Mouse (Mus musculus) embryonic fibroblast, embryonic 13.5 days (primary cell): Measurements from ENCODE around the gene Mprip.

Experiments used
- CTCF ChIP-seq: IDR thresholded peaks from 2 replicates; pipeline ENCODE4 v1.5.1; 2011; ENCODE audit warnings: mild to moderate bottlenecking, control low read depth, low read length, moderate library complexity, borderline replicate concordance; ENCODE audit not compliant: insufficient read depth
- POLR2A ChIP-seq: IDR thresholded peaks from 2 replicates; pipeline ENCODE4 v1.6.1; 2011; ENCODE audit warnings: low read depth, mild to moderate bottlenecking, control low read depth, low read length, moderate library complexity

DNA sequence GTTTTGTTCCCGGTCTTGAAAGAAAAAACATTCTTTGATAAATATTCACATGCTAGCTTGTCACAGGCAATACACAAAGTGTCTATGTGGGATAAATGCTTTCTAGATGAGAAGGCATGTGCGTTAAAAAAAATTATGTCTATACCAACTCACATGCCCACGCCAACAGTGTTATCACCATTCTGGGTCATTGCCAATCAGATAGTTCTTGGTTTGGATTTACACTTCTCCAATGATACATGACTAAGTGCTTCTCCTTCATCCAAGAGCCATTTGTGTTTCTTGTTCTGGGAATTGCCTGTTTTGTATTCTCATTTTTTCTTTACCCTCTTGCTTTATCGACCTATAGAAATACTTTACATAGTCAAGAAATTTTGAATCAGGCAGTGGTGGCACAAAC lies 29.1 kb upstream of the Mprip start:
- TF ChIP-seq POLR2A (no peak), CTCF (no peak)
